Mouse (Mus musculus) layer of hippocampus, adult 11-12 months (tissue): ENCODE results near the gene Fam166b.

Experiments used
- DNase-seq: peaks from one replicate; pipeline ENCODE4 v3.0.0; 2022; ENCODE audit warnings: low spot score

Fam166b gene

DNA sequence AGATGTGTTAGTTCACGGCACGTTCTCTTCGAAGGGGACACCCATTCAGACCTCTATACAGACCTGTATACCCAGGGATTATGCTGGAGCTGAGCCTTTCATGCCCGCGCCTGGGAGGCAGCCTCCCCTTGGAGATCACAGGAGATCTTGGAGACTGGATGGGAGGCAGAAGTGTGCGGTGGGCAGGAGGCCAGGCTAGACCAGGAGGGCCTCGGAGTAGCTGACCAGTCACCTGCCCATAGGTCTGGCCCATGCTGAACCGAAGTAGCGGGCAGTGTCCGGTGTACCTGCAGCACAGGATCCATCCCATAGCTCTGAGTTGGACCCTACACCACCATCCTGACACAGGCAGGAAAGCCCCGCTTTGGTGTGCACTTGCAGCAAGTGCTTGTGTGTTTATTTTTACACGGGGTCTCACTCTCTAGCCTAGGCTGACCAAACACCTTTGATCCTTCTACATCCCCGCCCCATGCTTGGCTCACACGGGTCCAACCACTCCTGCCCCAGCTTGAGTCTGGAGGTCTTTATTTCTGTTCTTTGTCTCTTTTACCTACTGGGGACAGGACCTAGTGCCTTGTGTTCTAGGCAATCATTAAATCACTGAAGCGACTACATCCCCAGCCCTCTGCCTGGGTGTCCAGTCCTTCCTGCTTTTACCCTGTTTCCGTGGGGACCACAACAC is 613 bp downstream of the Fam166b start:
- no peak for DNase-seq

DNA sequence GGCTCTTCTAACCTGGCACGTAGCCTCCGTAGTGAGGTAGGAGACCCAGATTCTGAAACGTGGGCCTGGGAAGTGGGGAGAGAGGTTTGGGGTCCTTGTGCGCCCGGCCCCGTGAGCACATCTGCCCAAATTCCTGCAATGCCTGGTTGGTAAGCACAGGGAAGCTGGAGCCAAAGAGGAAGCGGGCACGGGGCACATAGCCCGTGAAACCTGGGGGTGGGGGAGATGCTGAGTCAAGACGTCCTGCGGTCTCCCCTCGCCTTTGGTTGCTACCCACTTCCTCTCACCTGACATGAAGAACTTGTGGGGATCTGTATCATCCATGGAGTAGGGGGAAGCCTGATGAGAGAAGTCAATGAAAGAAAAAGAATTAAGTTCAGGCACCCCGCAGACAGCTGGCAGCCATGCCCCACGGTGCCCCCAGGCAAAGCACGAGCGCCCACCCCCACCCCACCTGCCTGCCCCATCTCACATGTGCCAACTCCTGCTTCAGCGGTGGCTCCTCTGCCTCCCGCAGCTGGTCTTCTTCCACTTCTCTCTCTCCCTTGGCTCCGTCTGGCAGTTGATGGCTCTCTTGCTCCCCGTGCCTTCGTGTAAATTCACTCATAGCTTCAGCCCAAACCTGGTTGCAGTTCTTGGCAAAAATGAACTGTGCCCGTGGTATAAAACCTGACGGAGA is 1.3 kb downstream of the Fam166b start:
- no peak for DNase-seq

DNA sequence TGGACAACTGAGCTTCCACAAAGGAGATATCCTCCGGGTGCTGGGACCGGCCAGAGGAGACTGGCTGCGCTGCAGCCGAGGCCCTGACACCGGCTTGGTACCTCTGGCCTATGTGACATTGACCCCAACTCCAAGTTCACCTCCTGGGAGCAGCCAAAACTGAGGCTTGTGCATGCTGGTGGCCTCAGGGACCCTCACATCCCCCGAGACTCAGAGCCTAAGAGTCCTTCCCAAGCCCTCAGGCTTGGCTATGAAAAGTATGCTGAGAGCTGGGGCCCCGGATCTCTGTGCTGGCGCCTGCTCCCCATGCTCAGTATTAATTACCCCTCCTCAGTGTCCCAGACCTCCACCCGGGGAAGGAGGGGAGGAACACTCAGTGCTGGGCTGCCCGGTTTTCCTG is 2.4 kb downstream of the Fam166b start:
- DNase-seq = no peak

DNA sequence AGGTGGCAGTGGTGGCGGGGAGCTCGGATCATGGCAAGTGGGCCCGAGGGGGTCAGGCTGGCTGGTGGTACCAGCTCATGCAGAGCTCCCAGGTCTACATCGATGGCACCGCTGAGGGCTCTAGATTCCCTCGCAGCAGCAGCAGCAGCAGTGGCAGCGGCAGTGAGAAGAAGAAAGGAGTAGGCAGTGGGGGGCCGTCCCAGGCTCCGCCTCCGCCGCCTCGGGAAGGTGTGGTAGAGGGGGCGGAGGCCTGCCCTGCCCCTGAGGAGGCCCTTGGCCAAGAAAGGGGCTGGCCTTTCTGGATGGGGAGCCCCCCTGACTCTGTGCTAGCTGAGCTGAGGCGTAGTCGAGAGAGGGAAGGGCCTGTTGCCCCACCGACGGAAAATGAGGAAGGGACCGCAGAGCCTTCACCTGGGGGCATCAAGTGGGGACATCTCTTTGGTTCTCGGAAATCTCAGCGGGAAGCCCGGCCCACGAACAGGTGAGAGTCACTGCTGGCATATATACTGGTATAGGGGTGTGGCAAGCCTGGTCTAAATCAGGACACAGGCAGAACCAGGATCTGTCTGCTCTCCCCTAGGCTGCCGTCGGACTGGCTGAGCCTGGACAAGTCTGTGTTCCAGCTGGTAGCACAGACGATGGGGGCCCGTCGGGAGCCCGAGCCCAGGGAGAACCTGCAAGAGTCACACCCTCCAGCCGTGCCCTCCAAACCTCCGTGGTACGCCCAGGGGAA is 3.1 kb downstream of the Fam166b start:
- no peak for DNase-seq

DNA sequence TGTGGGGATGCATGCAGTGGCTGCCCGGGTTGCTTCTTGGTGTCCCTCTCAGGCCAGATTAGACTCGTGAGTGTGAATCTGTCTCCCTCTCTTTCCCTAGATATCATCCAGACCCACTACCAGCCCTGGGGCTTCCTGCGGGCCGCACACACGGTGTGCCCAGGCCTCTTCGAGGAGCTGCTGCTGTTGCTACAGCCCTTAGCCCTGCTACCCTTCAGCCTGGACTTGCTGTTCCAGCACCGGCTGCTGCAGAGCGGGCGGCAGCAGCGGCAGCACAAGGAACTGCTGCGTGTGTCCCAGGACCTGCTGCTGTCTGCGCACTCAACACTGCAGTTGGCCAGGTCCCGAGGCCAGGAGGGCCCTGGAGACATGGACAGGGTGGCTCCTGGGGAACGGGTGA is 3.7 kb downstream of the Fam166b start:
- DNase-seq = no peak

DNA sequence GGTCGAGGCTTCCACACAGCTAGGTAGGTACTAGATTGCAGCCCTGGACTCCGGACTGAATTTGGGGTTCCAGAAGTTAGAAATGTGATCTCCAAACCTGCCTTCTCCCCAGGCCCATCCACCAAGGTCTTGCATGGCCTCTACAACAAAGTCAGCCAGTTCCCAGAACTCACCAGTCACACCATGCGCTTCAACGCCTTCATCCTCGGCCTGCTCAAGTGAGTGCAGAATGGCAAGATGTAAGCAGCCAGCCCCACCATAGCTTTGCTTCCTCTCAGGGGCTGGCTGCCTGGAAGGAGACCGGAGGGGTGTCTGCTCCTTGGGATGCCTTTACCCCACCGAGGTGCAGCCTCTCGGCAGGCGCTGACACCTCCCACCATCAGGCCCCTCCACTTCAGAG is 4.9 kb downstream of the Fam166b start:
- no peak for DNase-seq

DNA sequence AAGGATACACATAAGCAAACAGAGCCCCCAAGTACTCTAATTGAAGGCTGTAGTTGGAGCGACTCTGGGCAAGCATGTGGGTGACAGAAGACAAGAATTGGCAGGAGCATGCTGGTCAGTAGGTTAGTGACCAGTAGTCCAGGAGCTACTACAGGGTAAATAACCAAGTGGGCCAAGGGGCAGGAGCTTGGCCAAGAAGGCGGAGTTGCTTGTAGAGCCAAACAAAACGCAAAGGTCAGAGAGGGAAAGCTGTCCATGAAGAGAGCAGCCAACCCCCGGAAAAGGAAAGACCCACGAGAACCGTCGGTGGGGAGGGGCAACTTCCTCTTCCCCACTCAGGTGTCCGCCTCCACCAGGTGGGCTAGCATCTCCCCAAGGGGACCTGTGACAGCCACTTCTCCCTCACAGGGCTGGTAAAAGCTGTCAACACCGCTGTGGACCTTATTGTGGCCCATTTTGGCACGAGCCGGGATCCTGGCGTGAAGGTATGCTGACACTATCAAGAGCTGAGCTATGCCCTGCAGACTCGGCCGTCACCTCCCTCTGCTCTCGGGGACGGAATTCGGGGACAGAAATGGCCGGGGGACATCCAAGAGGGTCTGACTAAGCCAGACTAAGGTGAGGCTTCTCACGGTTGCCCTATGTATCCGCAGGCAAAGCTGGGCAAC is 5.5 kb downstream of the Fam166b start:
- DNase-seq = no peak

DNA sequence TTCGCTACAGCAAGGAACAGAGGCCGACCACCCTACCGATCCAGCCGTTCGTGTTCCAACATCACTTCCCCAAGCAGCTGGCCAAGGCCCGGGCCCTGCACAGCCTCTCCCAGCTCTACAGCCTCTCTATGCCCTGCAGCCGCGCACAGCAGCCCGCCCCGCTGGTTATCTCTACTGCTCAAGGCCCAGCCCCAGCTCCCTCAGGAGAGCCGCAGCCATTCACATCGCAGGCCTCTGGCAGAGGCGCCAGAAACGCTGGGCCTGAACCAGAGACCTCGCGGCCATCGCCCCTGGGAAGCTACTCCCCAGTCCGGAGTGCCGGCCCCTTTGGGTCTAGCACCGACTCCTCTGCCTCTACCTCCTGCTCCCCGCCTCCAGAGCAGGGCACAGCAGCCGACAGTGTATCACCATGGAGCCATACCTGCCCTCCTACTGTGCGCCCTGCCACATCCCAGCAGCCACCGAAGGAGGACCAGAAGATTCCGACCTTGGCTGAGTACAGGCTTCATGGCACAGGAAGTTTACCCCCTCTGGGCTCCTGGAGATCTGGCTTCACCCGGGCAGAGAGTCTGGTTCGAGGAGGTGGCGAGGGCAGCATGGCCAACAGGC is 7.2 kb downstream of the Fam166b start:
- no peak for DNase-seq

DNA sequence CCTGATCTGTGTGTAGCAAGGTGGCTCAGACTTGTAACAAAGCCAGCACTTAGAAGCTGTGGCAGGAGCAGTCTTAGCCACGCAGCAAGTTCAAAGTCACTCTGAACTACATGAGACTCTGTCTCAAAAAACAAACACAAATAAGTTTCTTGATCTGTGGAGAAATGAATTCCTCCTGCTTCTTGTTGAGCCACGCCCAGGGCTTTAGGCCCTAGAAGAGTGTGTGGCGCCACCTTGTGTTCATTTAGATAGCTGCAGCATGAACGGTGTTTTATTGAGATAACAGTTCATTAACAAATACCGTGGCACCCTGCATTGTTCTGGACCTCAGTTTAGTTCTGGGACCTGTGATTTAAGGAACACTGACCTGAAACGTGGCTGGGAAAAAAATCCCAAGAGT is 8.6 kb downstream of the Fam166b start:
- DNase-seq = peak; percentile 87

DNA sequence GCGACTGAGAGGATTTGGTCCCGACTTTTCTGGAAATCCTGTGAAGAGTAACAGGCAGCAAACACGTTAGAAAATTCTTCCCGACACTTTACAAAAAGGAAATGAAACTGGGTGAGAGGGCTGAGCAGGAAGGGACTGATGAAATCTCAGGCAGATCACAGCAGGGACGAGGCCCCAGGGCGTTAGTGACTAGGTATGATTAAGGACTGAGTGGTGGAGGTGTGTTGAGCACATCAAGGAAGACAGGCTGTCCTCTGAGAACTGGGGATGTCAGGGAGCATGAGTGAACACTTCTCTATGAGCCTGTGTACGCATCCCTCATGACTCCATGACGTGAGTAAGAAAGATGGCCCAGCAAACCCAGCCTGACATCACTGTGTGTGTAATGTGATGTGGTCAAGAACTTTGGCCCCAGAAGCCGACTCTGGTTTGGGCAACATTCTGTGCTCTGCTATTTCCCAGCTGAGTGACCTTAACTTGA is 9.1 kb downstream of the Fam166b start:
- no peak for DNase-seq

DNA sequence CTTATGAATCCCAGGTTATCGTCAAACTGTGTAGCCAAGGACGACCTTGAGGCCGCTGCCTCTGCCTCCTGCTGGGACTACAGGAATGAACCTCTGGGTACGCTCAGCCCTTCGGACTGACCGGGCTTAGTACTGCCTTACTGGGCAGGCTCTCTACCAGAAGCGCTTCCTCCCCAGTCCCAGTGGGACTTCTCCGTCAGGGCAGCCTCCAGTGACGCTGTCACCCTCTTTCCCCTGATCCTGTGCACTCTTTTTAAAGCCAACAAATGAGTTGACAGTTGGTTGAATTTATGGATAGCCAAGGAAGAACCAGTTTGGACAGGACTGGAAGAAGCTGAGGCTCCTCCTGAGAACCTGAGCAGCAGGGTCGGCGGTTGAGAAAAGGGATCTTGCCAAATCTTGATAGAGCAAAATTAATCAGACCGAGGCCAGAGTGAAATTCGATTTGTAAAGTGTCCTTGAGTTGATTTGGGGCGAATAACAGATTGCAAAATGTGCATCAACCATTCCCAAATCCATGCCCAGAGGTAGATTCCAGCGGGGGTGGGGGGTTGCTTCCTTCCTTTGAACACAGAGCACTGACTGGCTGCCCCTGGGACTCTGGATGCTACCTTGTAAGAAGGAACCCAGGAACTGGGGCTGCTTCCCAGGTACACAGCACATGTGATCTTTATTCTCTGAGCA is 9.8 kb downstream of the Fam166b start:
- no peak for DNase-seq

DNA sequence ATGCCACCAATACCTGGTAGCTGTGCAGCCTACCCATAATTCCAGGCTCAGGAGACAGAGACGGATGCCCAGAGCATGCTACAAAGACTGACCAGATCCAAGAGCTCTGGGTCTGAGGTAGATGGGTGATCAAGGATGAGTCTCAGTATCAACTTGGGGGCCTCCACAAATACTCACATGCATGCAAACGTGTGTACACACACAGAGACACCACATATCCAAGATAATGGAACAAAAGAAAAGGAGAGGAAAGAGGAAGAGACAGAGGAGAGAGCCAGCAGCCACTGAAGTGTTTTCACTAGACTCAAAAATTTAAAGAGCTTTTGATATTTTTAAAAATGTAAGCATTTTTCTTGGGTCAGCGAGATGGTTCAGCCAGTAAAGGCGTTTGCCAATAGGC is 10.5 kb downstream of the Fam166b start:
- DNase-seq = no peak

DNA sequence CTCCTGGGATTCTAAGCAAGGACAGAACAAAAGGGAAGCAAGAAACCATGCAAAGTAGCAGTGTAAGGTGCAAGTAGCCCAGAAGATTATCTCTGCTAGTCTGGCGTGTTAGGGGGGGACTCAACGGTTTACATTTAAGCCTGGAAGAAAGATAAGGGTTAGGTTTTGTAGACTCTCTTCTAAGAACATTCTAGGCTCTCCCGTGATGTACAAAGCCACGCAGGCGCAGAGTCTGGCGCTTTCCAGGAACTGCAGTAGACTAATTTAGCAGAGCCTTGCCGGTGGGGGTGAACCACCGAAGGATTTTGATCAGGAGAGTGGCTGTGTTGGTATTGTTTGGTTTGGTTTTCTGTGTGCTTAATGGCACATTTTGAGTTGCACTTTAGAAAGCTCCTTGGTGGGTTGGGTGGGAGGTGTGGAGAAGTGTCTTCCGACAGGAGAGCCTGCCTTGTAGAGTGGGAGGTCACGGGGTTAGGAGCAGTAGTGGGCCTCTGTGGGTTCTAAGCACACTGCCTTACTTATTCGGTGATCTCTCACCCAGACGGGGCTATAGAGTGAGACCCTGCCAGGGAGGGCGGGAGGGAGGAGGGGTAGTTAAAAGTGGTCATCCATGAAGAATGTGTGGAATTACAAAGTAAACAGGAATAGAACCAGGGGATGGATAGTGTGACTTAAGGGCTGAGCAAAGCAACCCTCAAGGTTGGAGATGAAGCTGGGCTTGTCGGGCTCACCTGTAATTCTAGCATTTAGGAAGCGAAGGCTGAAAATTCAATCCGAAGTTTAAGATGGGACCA is 11.5 kb downstream of the Fam166b start:
- DNase-seq = no peak

DNA sequence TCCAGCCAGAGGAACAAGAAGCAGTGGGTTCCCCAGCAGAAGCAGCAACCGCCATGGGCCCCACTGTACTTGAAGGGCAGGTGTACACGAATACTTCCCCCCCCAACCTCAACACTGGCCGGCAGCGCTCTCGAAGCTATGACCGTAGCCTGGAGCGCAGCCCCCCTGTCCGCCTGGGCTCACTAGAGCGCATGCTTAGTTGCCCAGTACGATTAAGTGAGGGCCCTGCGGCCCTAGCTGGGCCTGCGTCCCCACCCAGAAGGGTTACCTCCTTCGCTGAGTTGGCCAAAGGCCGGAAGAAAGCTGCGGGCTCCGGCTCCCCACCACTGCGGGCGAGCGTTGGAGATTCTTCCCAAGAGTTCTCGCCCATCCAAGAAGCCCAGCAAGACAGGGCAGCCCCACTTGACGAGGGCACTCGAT is 12.9 kb downstream of the Fam166b start:
- no peak for DNase-seq

DNA sequence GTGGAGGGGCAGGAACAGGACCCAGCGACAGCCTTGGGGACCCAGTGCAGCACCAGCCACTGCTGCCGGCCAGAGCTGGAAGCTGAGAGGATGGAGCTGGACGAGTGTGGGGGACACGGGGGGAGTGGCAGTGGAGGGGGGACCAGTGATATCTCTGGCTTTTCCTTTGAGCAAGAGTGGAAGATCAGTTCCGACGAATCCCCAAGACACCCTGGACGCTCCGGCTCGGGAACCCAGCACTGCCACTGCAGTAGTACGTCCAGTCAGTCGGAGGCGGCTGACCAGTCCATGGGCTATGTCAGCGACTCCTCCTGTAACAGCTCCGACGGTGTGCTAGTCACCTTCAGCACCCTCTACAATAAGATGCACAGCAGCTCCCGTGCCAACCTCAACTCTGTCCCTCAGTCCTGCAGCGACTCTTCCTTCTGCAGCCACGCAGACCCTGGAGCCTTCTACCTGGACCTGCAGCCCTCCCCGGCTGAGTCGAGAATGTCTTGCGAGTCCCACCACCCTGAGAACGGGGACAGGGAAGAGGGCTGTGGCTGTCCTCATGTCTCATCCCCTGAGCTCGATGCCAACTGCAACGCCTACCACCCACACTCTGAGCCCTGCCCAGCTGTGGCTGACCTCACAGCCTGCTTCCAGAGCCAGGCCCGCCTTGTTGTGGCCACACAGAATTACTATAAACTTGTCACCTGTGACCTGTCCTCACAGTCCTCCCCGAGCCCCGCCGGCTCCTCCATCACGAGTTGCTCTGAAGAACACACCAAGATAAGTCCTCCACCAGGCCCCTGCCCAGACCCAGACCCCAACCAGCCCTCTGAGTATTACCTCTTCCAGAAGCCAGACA is 13.5 kb downstream of the Fam166b start:
- DNase-seq = no peak

DNA sequence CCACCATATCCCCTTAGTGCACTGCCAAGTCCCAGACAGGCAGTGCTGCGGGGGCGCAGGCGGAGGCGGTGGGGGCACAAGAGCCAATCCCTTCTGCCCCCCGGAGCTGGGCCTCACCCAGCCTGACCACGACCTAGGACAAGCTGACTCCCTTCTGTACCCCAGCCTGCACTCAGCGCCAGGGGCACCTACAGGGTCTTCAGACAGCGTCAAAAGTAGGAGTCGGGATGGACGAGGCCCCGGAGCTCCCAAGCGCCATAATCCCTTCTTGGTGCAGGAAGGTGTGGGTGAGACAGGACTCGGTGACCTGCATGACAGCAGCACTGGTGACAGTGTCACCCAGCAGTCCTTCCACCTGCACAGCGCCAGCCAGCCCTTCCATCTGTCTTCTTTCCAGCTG is 14.2 kb downstream of the Fam166b start:
- DNase-seq = no peak

DNA sequence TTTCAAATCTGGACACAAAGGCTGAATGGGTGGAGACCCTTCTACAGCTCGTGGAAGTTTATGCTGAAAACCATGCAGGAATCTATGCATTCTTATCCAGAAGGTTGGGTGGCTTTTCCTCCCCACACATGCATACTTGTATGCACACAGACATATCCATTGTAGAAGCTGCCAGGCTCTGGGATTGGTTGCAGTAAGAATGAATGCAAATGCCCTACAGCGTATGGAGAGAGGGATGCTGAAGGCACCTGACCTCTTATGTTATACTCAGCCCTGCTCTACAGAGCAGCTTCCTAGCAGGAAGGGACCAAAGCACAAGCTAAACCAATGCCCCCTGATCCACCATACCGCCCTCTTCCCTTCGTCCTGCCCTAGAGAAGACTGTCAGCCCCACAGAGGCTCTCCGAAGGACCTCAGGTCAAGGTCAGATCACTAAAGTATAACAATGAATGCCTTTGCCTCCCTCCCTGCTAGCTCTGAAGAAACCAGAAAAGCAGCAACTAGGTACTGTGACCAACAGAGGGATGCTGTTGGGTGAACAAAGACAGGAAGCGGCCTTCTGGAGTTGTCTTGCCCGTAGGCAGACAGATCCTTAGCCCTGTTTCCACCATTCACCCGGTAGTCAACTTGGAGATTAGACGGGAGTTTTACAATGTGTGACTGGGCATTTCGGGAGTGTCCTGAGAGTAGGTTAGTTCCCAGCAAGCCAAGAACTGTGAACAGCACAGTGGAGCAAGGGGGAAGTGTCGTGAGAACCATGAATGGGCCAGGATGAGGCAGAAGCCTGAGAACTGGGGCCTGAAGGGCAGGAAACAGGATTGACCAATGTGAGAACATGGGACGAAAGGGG is 21.6 kb downstream of the Fam166b start:
- DNase-seq = no peak

DNA sequence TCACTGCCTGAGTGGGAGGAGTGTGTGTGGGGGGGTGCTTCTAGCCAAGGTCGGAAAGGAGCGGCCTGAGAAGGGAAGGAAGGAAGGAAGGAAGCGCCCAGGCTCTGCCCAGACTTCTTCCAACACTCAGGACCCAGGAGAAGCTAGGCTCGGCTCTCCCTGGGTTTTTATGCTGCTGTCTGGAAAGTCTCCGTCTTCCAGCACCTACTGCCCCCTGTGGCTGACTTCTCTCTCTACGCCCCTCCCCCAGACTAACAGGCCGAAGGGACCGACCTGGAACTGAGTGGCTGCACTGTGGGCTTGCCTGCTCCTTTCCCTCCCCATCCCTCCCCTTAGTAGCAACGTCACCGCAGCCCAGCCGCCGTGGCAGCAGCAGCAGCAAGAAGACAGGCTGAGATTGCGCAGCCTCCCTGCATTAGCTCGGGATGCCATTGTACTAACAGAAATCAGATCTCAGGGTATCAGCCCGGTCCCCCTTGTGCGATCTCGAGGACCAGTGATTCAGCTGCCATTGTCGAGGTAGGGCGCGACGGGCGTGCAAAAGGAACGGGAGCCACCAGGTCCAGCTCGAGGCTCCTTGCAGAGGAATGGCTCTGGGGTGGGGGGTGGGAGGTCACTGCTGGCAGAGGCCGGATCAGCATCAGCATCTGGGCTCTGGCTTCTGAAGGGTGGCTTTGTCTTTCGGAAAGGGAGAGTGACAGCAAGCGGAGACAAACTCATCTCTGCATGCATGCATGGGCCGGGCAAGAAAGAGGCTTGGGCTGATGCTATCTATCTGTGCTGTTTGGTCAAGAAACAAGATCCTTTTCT is 22.6 kb downstream of the Fam166b start:
- DNase-seq = peak; percentile 70
